Mouse (Mus musculus): ENCODE measurements at regions not wholly inside any gene's neighbourhood (a gene's known extent, or its start where the extent isn't known, plus 50 kb on each side); places are given as distances from the start of the nearest gene placed in this dataset.

DNA sequence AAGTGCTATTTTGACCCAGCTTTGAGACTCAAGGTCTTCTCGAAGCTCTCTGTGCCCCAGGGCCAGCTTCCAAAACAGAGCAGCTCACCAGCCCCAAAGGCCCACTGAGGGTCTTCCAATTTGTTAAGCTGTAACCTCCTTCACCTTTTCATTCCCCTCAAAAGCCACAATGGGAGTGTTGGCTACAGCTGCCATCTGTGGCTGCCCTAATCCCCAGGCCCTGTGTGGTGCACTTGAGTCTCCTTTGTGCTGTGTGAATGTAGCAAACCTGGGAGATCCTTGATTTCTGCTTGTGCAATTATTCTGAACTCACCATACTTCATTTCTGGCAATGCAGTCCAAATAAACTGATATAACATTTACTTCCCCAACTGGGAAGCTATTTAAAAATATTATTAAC is 287.8 kb downstream of the Wdr20rt start:
- Histone ChIP-seq H3K4me1 (no peaks in the 10 kb centered on the region), H3K36me3 (no peaks in the 10 kb centered on the region), H3K27me3 (ENCODE audit: low read depth, poor library complexity, severe bottlenecking) (no peaks in the 10 kb centered on the region), H3K9me3 (replicated peaks) (no peaks in the 10 kb centered on the region), H3K4me3 (no peak overlapping the region), H3K27ac (no peak overlapping the region)
- no peak for DNase-seq (ENCODE audit: low spot score)
- WGBS, result 90% methylated on average over 1 of the region's 1 CpGs

- no peaks in the 10 kb centered on the region for H3K36me3 ChIP-seq
- no peaks in the 10 kb centered on the region for H3K9me3 ChIP-seq (replicated peaks)
- H3K4me3 ChIP-seq, result no peak overlapping the region
- no peak overlapping the region for H3K27ac ChIP-seq
- H3K27me3 ChIP-seq (ENCODE audit: low read depth, poor library complexity, severe bottlenecking), result no peaks in the 10 kb centered on the region
- no peak for DNase-seq (ENCODE audit: low spot score)
- H3K4me1 ChIP-seq, result no peaks in the 10 kb centered on the region
- 85% methylated on average over 3 of the region's 3 CpGs for WGBS
Observed at GRCm38 (mm10) chr12:65534142-65534690, 308.9 kb downstream of the Wdr20rt start.

- H3K36me3 ChIP-seq, result no peaks in the 10 kb centered on the region
- H3K4me3 ChIP-seq, result no peak overlapping the region
- H3K9me3 ChIP-seq (replicated peaks), result no peaks in the 10 kb centered on the region
- H3K27me3 ChIP-seq (ENCODE audit: low read depth, poor library complexity, severe bottlenecking), result no peaks in the 10 kb centered on the region
- no peak overlapping the region for H3K27ac ChIP-seq
- no peaks in the 10 kb centered on the region for H3K4me1 ChIP-seq
- WGBS, result 95% methylated on average over 4 of the region's 4 CpGs
- no peak for DNase-seq (ENCODE audit: low spot score)
Observed at GRCm38 (mm10) chr12:65548301-65548700, 323.0 kb downstream of the Wdr20rt start.

- no peak overlapping the region for H3K4me3 ChIP-seq
- no peaks in the 10 kb centered on the region for H3K27me3 ChIP-seq (ENCODE audit: low read depth, poor library complexity, severe bottlenecking)
- no peak overlapping the region for H3K27ac ChIP-seq
- H3K9me3 ChIP-seq (replicated peaks), result no peaks in the 10 kb centered on the region
- H3K36me3 ChIP-seq, result no peaks in the 10 kb centered on the region
- DNase-seq (ENCODE audit: low spot score), result no peak
- no peaks in the 10 kb centered on the region for H3K4me1 ChIP-seq
- WGBS, result 88% methylated on average over 3 of the region's 3 CpGs
Observed at GRCm38 (mm10) chr12:65552230-65552629, 326.9 kb downstream of the Wdr20rt start.

DNA sequence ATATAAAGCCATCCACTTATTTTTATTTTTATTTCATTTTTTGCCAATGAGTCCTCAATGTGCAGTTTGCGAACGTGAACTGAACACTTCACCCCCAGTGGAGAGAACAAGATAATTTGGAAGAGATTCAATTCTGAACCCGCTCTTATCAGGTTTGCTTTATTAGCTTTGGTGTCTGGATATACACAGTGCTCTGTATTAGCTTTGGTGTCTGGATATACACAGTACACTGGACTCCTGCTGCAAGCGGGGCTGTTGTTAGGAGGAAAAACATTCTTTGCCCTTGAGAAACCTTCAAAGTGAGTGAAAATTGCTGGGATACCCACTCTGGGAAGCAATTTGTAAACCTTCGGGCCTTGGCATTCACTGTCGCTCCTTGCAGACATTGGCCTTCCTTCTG is 333.7 kb downstream of the Wdr20rt start:
- no peaks in the 10 kb centered on the region for H3K27me3 ChIP-seq (ENCODE audit: low read depth, poor library complexity, severe bottlenecking)
- H3K9me3 ChIP-seq (replicated peaks), result no peaks in the 10 kb centered on the region
- WGBS, result 90% methylated on average over 6 of the region's 6 CpGs
- DNase-seq (ENCODE audit: low spot score), result no peak
- H3K27ac ChIP-seq, result no peak overlapping the region
- no peak overlapping the region for H3K4me3 ChIP-seq
- no peaks in the 10 kb centered on the region for H3K36me3 ChIP-seq
- H3K4me1 ChIP-seq, result no peaks in the 10 kb centered on the region

GRCm38 (mm10) chr12:65559809-65560208 is 334.5 kb downstream of the Wdr20rt start:
- H3K4me3 ChIP-seq, result no peak overlapping the region
- H3K36me3 ChIP-seq, result no peaks in the 10 kb centered on the region
- no peaks in the 10 kb centered on the region for H3K4me1 ChIP-seq
- H3K9me3 ChIP-seq (replicated peaks), result no peaks in the 10 kb centered on the region
- 90% methylated on average over 3 of the region's 3 CpGs for WGBS
- no peak overlapping the region for H3K27ac ChIP-seq
- DNase-seq (ENCODE audit: low spot score), result no peak
- no peaks in the 10 kb centered on the region for H3K27me3 ChIP-seq (ENCODE audit: low read depth, poor library complexity, severe bottlenecking)

DNA sequence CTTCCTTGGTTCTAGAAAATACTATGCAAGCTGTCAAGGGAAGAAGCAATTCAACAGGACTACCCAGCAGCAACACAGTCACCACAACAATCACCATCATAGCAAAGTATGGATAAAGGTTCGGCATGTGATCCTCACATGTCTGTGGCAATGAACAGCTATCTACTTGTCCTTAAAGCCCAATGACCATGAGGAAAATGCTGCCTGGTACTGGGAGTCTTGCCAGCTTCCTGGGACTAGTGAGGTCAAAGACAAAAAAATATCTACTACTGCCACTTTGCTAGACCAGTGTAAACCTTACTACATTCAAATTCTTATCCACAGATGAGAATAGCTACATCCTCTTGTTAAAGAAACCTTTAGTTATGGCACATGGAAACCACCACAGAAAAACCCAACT is 346.3 kb downstream of the Wdr20rt start:
- no peak for DNase-seq (ENCODE audit: low spot score)
- WGBS, result 91% methylated on average over 1 of the region's 1 CpGs

DNA sequence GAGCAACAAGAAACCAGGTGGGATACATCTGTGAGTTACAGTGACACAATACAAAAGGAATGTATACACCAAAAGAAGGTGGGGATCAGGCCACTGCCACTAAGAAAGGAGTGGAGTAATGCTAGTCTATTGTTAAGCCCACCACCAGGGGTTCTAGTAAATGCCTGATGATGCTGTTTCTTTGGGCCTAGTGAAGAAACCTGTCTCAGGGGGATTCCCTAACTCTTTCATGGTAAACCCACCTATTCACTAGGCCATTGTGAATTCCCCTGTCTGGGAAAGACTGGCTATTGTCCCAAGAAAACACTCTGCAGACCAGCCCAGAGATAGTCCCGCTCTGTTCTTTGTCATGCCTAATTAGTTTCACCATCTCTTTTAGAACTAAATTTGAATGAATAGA is 368.2 kb downstream of the Wdr20rt start:
- Histone ChIP-seq H3K4me1 (no peaks in the 10 kb centered on the region), H3K27me3 (ENCODE audit: low read depth, poor library complexity, severe bottlenecking) (no peaks in the 10 kb centered on the region), H3K9me3 (replicated peaks) (no peaks in the 10 kb centered on the region), H3K27ac (no peak overlapping the region), H3K4me3 (no peak overlapping the region), H3K36me3 (no peaks in the 10 kb centered on the region)
- DNase-seq (ENCODE audit: low spot score), result no peak
- WGBS, result 97% methylated on average over 1 of the region's 1 CpGs

More for the DNA sequence above, 346.3 kb downstream of the Wdr20rt start:
- H3K9me3 ChIP-seq (replicated peaks), result no peaks in the 10 kb centered on the region
- H3K4me1 ChIP-seq, result no peaks in the 10 kb centered on the region
- no peak overlapping the region for H3K27ac ChIP-seq
- no peaks in the 10 kb centered on the region for H3K27me3 ChIP-seq (ENCODE audit: low read depth, poor library complexity, severe bottlenecking)
- no peaks in the 10 kb centered on the region for H3K36me3 ChIP-seq
- no peak overlapping the region for H3K4me3 ChIP-seq

DNA sequence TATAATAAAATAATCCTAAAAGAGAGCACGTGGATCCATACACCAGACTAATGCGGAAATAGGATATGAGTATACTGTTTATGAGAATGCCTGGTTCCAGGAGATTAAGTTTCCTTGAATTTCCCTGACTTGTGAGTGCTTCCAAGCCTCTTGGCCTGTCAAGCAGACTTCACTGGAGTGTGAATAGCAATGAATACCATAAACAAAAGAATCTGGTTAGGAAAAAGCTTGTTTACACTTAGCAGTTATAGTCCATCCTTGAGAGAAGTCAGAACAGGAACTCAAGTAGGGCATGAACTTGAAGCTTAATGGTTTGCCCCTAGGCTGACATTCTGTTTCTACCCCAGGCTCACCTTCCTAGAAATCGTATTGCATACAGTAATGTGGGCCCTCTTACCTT is 368.8 kb downstream of the Wdr20rt start:
- H3K4me3 ChIP-seq, result no peak overlapping the region
- H3K27ac ChIP-seq, result no peak overlapping the region
- no peaks in the 10 kb centered on the region for H3K9me3 ChIP-seq (replicated peaks)
- H3K4me1 ChIP-seq, result no peaks in the 10 kb centered on the region
- no peaks in the 10 kb centered on the region for H3K36me3 ChIP-seq
- 87% methylated on average over 3 of the region's 3 CpGs for WGBS
- H3K27me3 ChIP-seq (ENCODE audit: low read depth, poor library complexity, severe bottlenecking), result no peaks in the 10 kb centered on the region
- no peak for DNase-seq (ENCODE audit: low spot score)

GRCm38 (mm10) chr12:65644232-65644631 is 418.9 kb downstream of the Wdr20rt start:
- Histone ChIP-seq H3K9me3 (replicated peaks) (no peaks in the 10 kb centered on the region), H3K4me3 (no peak overlapping the region), H3K4me1 (no peaks in the 10 kb centered on the region), H3K27ac (no peak overlapping the region), H3K36me3 (no peaks in the 10 kb centered on the region), H3K27me3 (ENCODE audit: low read depth, poor library complexity, severe bottlenecking) (no peaks in the 10 kb centered on the region)
- DNase-seq (ENCODE audit: low spot score), result no peak
- WGBS, result 89% methylated on average over 1 of the region's 1 CpGs

GRCm38 (mm10) chr12:65656772-65657171 is 431.5 kb downstream of the Wdr20rt start:
- Histone ChIP-seq H3K36me3 (no peaks in the 10 kb centered on the region), H3K9me3 (replicated peaks) (no peaks in the 10 kb centered on the region), H3K4me1 (no peaks in the 10 kb centered on the region), H3K27me3 (ENCODE audit: low read depth, poor library complexity, severe bottlenecking) (no peaks in the 10 kb centered on the region), H3K27ac (no peak overlapping the region), H3K4me3 (no peak overlapping the region)
- DNase-seq (ENCODE audit: low spot score), result no peak
- 92% methylated on average over 1 of the region's 1 CpGs for WGBS

GRCm38 (mm10) chr12:65671673-65672072 is 446.4 kb downstream of the Wdr20rt start:
- Histone ChIP-seq H3K27ac (no peak overlapping the region), H3K36me3 (no peaks in the 10 kb centered on the region), H3K9me3 (replicated peaks) (no peaks in the 10 kb centered on the region), H3K4me1 (no peaks in the 10 kb centered on the region), H3K4me3 (no peak overlapping the region), H3K27me3 (ENCODE audit: low read depth, poor library complexity, severe bottlenecking) (no peaks in the 10 kb centered on the region)
- WGBS, result 94% methylated on average over 1 of the region's 1 CpGs
- no peak for DNase-seq (ENCODE audit: low spot score)

GRCm38 (mm10) chr12:65673193-65673592 is 447.9 kb downstream of the Wdr20rt start:
- Histone ChIP-seq H3K27ac (no peak overlapping the region), H3K9me3 (replicated peaks) (no peaks in the 10 kb centered on the region), H3K4me1 (no peaks in the 10 kb centered on the region), H3K36me3 (no peaks in the 10 kb centered on the region), H3K4me3 (no peak overlapping the region), H3K27me3 (ENCODE audit: low read depth, poor library complexity, severe bottlenecking) (no peaks in the 10 kb centered on the region)
- WGBS, result 91% methylated on average over 2 of the region's 2 CpGs
- no peak for DNase-seq (ENCODE audit: low spot score)

DNA sequence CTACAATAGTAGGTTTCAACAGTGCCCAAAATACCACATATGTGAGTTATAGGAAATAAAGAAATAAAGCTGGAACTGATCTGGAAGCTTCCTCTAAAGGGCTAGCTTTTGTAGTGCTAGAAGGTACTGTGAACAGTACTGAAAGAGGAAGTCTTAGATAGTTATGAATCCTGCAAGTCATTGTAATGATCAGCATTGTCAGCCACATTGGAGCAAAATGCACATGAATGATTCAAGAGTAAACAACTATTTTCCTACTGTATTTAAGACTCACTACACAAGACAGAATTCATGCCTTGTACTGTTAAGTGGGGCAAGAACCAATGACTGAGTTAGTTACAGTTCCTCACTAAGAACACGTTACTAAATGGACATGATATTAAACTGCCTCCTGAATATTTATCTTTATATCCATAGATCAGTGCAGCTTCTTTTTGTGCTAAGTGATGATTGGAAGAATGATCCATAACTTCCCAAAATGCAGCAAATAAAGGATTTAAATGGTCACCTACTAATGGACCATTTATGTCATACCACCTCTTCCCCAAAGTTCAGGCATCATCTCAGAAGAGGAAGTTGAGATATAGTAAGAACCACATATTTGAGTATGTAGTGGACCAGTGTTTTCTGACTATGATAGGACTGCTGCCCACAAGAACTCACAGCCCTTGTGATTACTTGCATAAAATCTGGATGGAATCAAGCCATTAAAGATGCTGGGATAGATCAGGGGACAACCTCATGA is 449.8 kb downstream of the Wdr20rt start:
- Histone ChIP-seq H3K27me3 (ENCODE audit: low read depth, poor library complexity, severe bottlenecking) (no peaks in the 10 kb centered on the region), H3K27ac (no peak overlapping the region), H3K4me1 (no peaks in the 10 kb centered on the region), H3K36me3 (no peaks in the 10 kb centered on the region), H3K9me3 (replicated peaks) (no peaks in the 10 kb centered on the region), H3K4me3 (no peak overlapping the region)
- no peak for DNase-seq (ENCODE audit: low spot score)
- 92% methylated on average over 1 of the region's 1 CpGs for WGBS
